In the genomic region with DNA sequence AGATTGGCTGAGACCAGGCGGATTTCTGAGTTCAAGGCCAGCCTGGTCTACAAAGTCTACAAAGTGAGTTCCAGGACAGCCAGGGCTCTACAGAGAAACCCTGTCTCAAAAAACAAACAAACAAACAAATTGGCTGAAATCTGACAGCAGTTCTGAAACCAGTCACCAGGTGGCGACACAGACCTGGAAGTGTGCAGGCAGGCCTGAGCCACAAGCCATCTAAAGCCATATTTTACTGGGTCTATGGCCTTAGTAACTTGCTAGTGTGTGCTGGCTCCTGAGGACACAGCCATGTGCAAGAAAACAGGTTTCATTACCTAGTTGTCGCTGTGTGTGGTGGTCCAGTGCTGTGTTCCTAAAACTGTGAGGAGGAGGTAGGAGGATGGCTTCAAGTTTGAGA, we compare ENCODE assay signal across 9 mouse cellular contexts. TPM values are rescaled to one million over a fixed set of nuclear protein-coding genes. Genes with fewer than 3 reads are reported as not detected.
A peak's percentile ranks its signal among the peaks of the same experiment; 100 is the strongest.
DNase-seq lines count a peak whose midpoint lies in the region; ATAC-seq lines count a peak whose summit lies in the region.
"Had no signal": no experiment of that assay in that cellular context is flagged by ENCODE, and none has a peak within 500 bp of the region (broad histone marks: within the 10 kb centered on the region; RNA-seq: fewer than 3 reads in every experiment).

No protein-coding gene starts in this region.

- H3K36me3 ChIP-seq in heart, embryonic 12.5 days: no peaks in the 10 kb centered on the region
- no peaks in the 10 kb centered on the region for H3K36me3 ChIP-seq in embryonic facial prominence, embryonic 14.5 days (ENCODE audit: control insufficient read depth, insufficient read depth, low read length)
- no peaks in the 10 kb centered on the region for H3K36me3 ChIP-seq in midbrain, embryonic 13.5 days
- H3K36me3 ChIP-seq: lung, embryonic 15.5 days had no signal

- H3K9ac ChIP-seq in heart, embryonic 12.5 days: no peak overlapping the region
- peak overlapping the region; percentile 21; the same call in 1 of the 2 replicates for H3K9ac ChIP-seq in embryonic facial prominence, embryonic 14.5 days (ENCODE audit: low read depth, low read length)
- no peak overlapping the region for H3K9ac ChIP-seq in midbrain, embryonic 13.5 days (replicated peaks)
- H3K9ac ChIP-seq: lung, embryonic 15.5 days had no signal

- no peaks in the 10 kb centered on the region for H3K4me1 ChIP-seq in heart, embryonic 12.5 days (replicated peaks)
- H3K4me1 ChIP-seq in embryonic facial prominence, embryonic 14.5 days (ENCODE audit: control insufficient read depth, insufficient read depth, low read length): no peaks in the 10 kb centered on the region
- no peaks in the 10 kb centered on the region for H3K4me1 ChIP-seq in midbrain, embryonic 13.5 days (replicated peaks)

- WGBS in heart, embryonic 12.5 days: 4% methylated on average over 3 of the region's 3 CpGs
- WGBS in embryonic facial prominence, embryonic 14.5 days: 4% methylated on average over 3 of the region's 3 CpGs
- 4% methylated on average over 3 of the region's 3 CpGs for WGBS in midbrain, embryonic 13.5 days

- no peaks in the 10 kb centered on the region for H3K9me3 ChIP-seq in heart, embryonic 12.5 days (replicated peaks)
- no peaks in the 10 kb centered on the region for H3K9me3 ChIP-seq in embryonic facial prominence, embryonic 14.5 days (ENCODE audit: control insufficient read depth, low read length)
- H3K9me3 ChIP-seq in midbrain, embryonic 13.5 days: no peaks in the 10 kb centered on the region
- H3K9me3 ChIP-seq: lung, embryonic 15.5 days had no signal

- intact Hi-C loops in heart, postnatal 36 days (cut with DNase I): loop anchor here (1.0 to 5.0 kb wide), 4 partner anchors 32 to 121 kb away; no protein-coding TSS in a partner anchor
- intact Hi-C loops in left cerebral cortex, postnatal 14 days (cut with DNase I): loop anchor here (2.0 kb wide), 1 partner anchor 32 kb away; no protein-coding TSS in a partner anchor

- no peak overlapping the region for H3K4me3 ChIP-seq in heart, embryonic 12.5 days
- H3K4me3 ChIP-seq in embryonic facial prominence, embryonic 14.5 days (ENCODE audit: low read depth, low read length): no peak overlapping the region
- no peak overlapping the region for H3K4me3 ChIP-seq in midbrain, embryonic 13.5 days (replicated peaks)
- H3K4me3 ChIP-seq: lung, embryonic 15.5 days had no signal

- ATAC-seq in heart, embryonic 12.5 days (ENCODE audit: insufficient number of reproducible peaks, low FRiP score): no peak
- peak; percentile 50; the same call in 1 of the 2 replicates for ATAC-seq in embryonic facial prominence, embryonic 14.5 days (ENCODE audit: low read depth)
- peak; percentile 70 for ATAC-seq in midbrain, embryonic 13.5 days

- no peak overlapping the region for H3K27ac ChIP-seq in heart, embryonic 12.5 days (ENCODE audit: poor library complexity, severe bottlenecking)
- no peak overlapping the region for H3K27ac ChIP-seq in embryonic facial prominence, embryonic 14.5 days (replicated peaks; ENCODE audit: low read depth, low read length)
- no peak overlapping the region for H3K27ac ChIP-seq in midbrain, embryonic 13.5 days
- H3K27ac ChIP-seq: lung, embryonic 15.5 days had no signal

- peaks cover 54% of the 10 kb centered on the region for H3K27me3 ChIP-seq in heart, embryonic 12.5 days (replicated peaks)
- H3K27me3 ChIP-seq in embryonic facial prominence, embryonic 14.5 days (replicated peaks; ENCODE audit: control insufficient read depth, insufficient read depth, low read length): no peaks in the 10 kb centered on the region
- H3K27me3 ChIP-seq in midbrain, embryonic 13.5 days: peaks cover 14% of the 10 kb centered on the region; the same call in 1 of the 2 replicates
- H3K27me3 ChIP-seq: lung, embryonic 15.5 days had no signal

- peak; percentile 96 for DNase-seq in heart, adult 11 months
- peak; percentile 74 for DNase-seq in adrenal gland, postnatal 25 days
- peak; percentile 62 for DNase-seq in embryonic facial prominence, embryonic 14.5 days (ENCODE audit: low spot score)
- peak; percentile 88 to 92 for DNase-seq in heart, postnatal 36 days
- peak; percentile 78 to 84 for DNase-seq in left cerebral cortex, postnatal 14 days (ENCODE audit: low spot score in 2 of 2)
- peak; percentile 50 to 82 for DNase-seq in spleen, adult 18-20 months

- H3K4me2 ChIP-seq in heart, embryonic 12.5 days: no peak overlapping the region
- H3K4me2 ChIP-seq in embryonic facial prominence, embryonic 14.5 days (ENCODE audit: low read depth, low read length): no peak overlapping the region
- H3K4me2 ChIP-seq in midbrain, embryonic 13.5 days (replicated peaks): no peak overlapping the region
- H3K4me2 ChIP-seq: lung, embryonic 15.5 days had no signal

RNA-seq across cellular contexts. Expression of gene Gm3336, which starts 2.4 kb away (rescaled TPM):
- polyA plus RNA-seq in heart, embryonic 12.5 days (2016; fragmentation: Nextera tagmentation; extraction: Ambion mirVana): not detected in 2 replicates
- total RNA-seq in adrenal gland, postnatal 25 days (2021): not detected in 2 replicates
- not detected in 2 replicates for polyA plus RNA-seq in embryonic facial prominence, embryonic 14.5 days (2014; fragmentation: Nextera tagmentation; extraction: Ambion mirVana)
- total RNA-seq in heart, postnatal 36 days (2021): not detected
- not detected for total RNA-seq in left cerebral cortex, postnatal 14 days (2021)
- not detected in 2 replicates for polyA plus RNA-seq in midbrain, embryonic 13.5 days (2015; fragmentation: Nextera tagmentation; extraction: Ambion mirVana)
- polyA plus RNA-seq: lung, embryonic 15.5 days had no signal

RNA-seq across cellular contexts. Expression of gene Pde4c, which starts 2.8 kb away (rescaled TPM):
- polyA plus RNA-seq in heart, embryonic 12.5 days (2016; fragmentation: Nextera tagmentation; extraction: Ambion mirVana): 0.05 and 0.09 TPM in 2 replicates
- 0.55 and 1.3 TPM in 2 replicates for total RNA-seq in adrenal gland, postnatal 25 days (2021)
- polyA plus RNA-seq in embryonic facial prominence, embryonic 14.5 days (2014; fragmentation: Nextera tagmentation; extraction: Ambion mirVana): 0.16 and 0.22 TPM in 2 replicates
- 1 to 10 TPM; 2.0 to 3.7 TPM for total RNA-seq in heart, postnatal 36 days (2021)
- total RNA-seq in left cerebral cortex, postnatal 14 days (2021): 1 to 10 TPM; 1.0 to 1.7 TPM
- polyA plus RNA-seq in midbrain, embryonic 13.5 days (2015; fragmentation: Nextera tagmentation; extraction: Ambion mirVana): 0.15 and 0.28 TPM in 2 replicates

RNA-seq across cellular contexts. Expression of gene Iqcn, which starts 17.5 kb away (rescaled TPM):
- 0.04 and 0.06 TPM in 2 replicates for polyA plus RNA-seq in heart, embryonic 12.5 days (2016; fragmentation: Nextera tagmentation; extraction: Ambion mirVana)
- total RNA-seq in adrenal gland, postnatal 25 days (2021): 0.15 and 0.19 TPM in 2 replicates
- polyA plus RNA-seq in embryonic facial prominence, embryonic 14.5 days (2014; fragmentation: Nextera tagmentation; extraction: Ambion mirVana): not detected in 2 replicates
- under 1 TPM in 1 of 2 experiments, not detected in 1; 0.06 TPM for total RNA-seq in heart, postnatal 36 days (2021)
- under 1 TPM in 1 of 2 experiments, not detected in 1; 0.08 TPM for total RNA-seq in left cerebral cortex, postnatal 14 days (2021)
- 0.07 and 0.08 TPM in 2 replicates for polyA plus RNA-seq in midbrain, embryonic 13.5 days (2015; fragmentation: Nextera tagmentation; extraction: Ambion mirVana)

RNA-seq across cellular contexts. Expression of gene Jund, which starts 22.0 kb away (rescaled TPM):
- 183 and 206 TPM in 2 replicates for polyA plus RNA-seq in heart, embryonic 12.5 days (2016; fragmentation: Nextera tagmentation; extraction: Ambion mirVana)
- 191 and 217 TPM in 2 replicates for total RNA-seq in adrenal gland, postnatal 25 days (2021)
- 103 and 121 TPM in 2 replicates for polyA plus RNA-seq in embryonic facial prominence, embryonic 14.5 days (2014; fragmentation: Nextera tagmentation; extraction: Ambion mirVana)
- total RNA-seq in heart, postnatal 36 days (2021): 100 to 1,000 TPM; 124 to 138 TPM
- total RNA-seq in left cerebral cortex, postnatal 14 days (2021): 100 to 1,000 TPM; 165 to 193 TPM
- 65.1 and 97.7 TPM in 2 replicates for polyA plus RNA-seq in midbrain, embryonic 13.5 days (2015; fragmentation: Nextera tagmentation; extraction: Ambion mirVana)

RNA-seq across cellular contexts. Expression of gene Rab3a, which starts 33.7 kb away (rescaled TPM):
- 19.1 and 19.2 TPM in 2 replicates for polyA plus RNA-seq in heart, embryonic 12.5 days (2016; fragmentation: Nextera tagmentation; extraction: Ambion mirVana)
- total RNA-seq in adrenal gland, postnatal 25 days (2021): 65.2 and 89.6 TPM in 2 replicates
- 36.3 and 39.0 TPM in 2 replicates for polyA plus RNA-seq in embryonic facial prominence, embryonic 14.5 days (2014; fragmentation: Nextera tagmentation; extraction: Ambion mirVana)
- total RNA-seq in heart, postnatal 36 days (2021): 10 to 100 TPM; 45.0 to 49.3 TPM
- 100 to 1,000 TPM; 926 to 947 TPM for total RNA-seq in left cerebral cortex, postnatal 14 days (2021)
- polyA plus RNA-seq in midbrain, embryonic 13.5 days (2015; fragmentation: Nextera tagmentation; extraction: Ambion mirVana): 261 and 275 TPM in 2 replicates
